Mouse (Mus musculus): ENCODE results near the gene Clec4b1.

DNA sequence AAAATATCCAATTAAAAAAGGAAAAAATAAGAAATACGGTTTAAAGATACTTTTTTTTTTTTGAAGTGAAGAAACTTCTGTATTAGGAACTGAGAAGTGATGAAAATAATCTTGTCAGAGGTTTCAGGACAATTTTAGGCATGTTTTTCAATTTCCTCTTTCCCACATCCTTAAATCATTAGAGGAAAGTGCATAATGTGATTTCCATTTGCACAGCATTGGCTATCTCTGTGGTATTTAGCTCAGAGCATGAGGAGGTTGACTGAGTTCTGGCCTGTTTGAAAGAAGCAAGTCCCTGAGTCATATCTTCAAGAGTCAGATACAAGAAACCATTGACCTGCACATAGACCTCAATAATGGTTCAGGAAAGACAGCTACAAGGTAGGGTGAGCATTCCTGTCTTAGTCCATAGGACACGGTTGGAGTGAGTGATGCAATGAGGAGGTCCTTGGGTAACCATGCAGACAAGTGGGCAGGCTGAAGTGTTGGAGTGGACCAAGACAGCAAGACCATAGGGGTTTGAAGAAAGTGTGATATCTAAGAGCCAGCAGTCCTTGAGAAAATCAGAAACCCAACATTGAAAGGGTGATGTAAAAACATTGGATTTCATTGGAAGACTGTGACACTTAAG is at the start of gene Clec4b1:
- TF ChIP-seq CTCF (IDR thresholded peaks at IDR 0.05; ENCODE audit: low read depth, low read length) = no peak
- TF ChIP-seq POLR2A (IDR thresholded peaks at IDR 0.05; ENCODE audit: borderline replicate concordance, low read depth, low read length) = no peak

All from bone marrow macrophage, adult 2 months (primary cell).